Mouse (Mus musculus) activated CD4-positive, CD25-positive, alpha-beta regulatory T cell (primary cell): ENCODE data around the gene Wbp2. TPM values are rescaled to one million over a fixed set of nuclear protein-coding genes. Genes with fewer than 3 reads are reported as not detected.

Experiments
- polyA plus RNA-seq, 2 experiments: library from polyadenylated mRNA; unstranded; fragments of 100-300 nt; shearing (Covaris generic); gene quantifications; one replicate each; pipeline ENCODE4 v1.2.1; 2017

Wbp2 gene
- 100 to 1,000 TPM; 141 to 173 TPM for polyA plus RNA-seq

DNA sequence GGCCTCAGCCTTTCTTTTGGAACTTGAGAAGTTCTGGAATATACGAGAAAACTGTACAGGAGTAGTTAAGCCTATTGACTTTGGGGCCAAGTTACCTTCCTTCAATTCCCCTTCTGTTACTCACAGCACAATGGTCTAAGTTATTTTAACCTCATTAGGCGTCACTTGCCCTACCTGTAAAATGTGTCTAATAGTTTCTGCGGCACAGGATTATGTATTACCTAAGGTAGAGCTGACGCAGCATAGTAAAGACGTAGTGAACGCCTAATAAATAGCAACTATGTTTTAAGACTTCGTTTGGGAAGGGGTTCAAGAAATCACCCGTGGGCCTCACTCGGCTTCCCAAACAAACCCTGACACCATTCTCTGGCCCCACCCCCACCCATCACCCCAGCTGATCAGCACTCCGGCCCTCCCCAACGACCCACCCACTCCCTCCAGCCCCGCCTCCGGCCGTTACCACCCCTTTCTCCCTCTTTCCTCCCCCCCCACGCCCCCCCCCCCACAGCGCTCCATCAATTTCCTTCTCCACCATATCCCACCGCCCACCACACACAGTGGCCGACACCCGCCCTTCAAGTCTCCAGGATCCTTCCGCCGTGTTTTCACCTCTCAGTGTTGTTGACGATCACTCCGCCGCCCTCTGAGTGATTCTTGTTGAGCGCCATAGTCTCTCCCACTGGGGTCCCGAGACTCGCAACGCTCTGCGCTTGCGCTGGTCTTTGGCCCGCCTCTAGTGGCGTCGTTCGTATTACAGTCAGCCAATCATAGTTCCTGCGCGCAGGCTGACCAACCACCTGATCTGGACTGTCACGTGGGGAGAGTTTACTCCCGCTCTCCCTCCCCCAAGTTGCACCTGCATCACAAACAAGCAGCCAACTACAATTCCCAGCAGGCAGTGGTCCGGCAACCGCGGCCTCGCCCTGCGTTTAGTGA is at the start of gene Wbp2:
Wbp2 (minus strand) TSS at position 738 of the 936 bp plus-strand sequence.

DNA sequence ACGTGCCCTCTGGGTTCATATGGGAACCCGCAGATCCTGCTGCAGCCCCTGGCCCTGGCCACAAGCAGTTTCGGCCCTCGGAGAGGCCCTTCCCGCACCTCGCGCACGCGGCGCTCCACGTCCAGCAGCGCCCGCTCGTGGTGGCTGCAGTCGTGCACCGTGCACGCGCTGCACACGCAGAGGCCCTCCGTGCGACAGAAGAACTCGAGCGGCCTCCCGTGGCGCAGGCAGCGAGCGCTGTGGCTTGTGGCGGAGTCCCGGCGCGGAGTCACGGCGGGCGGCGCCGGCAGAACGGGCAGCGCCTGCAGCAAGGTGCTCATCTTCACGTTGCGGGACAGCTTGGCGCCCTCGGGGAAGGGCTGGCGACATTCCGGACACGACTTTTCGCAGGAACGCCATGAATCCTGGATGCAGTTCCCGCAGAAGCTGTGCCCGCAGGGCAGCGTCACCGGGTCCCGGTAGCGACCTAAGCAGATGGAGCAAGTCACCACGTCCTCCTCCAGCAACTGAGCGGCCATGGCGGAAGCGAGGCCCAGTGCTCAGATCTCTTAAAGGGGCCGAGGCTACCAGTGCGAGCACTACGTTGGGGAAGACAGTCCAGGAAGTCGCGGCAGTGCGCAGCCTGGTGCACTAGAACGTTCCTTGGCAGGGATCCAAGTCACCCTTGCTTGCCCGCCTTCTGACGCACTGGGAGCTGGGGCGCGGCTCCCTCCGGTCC is 43.9 kb upstream of the Wbp2 start, which contains the start of gene Trim65:
Trim65 (minus strand) TSS at position 641 of the 718 bp plus-strand sequence.

DNA sequence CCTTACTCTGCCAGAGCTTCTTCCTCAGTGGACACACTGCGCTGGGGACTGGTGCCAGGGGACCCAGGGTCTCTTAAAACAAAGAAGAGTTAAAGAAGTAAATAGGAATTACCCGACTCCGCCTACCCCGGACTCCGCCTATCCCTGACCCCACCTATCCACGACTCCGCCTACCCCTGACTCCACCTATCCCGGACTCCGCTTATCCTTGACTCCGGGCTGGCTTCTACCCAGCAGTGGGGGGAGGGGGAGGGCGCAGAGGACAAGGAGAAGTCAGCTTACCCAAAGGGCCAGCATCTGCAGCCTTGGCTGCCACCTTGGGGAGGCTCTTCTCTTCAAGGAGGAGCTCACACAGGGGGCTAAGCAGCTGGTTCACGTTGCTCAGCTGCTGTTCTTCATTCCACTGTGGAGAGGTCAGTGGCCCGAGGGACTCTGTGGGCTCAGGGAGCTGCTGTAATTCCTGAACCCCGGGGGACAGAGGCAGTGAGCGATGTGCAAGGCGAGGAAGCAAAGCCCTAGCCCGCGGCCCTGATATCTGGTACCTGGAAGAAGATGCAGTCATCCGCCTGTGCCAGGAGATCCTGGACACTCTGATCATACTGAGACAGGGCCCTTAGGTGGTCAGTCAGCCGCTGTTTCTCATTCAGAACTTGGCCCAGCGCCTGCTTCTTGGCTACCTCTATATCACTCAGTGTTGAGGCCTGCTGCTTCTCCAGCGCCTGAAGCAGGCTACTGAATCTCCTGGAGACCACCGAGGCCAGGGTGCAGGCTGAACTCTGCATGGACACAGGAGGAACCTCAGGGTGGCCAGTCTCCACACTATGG is 40.6 kb upstream of the Wbp2 start, which contains the start of gene Trim47:
Trim47 (minus strand) TSS at position 55 of the 825 bp plus-strand sequence.

DNA sequence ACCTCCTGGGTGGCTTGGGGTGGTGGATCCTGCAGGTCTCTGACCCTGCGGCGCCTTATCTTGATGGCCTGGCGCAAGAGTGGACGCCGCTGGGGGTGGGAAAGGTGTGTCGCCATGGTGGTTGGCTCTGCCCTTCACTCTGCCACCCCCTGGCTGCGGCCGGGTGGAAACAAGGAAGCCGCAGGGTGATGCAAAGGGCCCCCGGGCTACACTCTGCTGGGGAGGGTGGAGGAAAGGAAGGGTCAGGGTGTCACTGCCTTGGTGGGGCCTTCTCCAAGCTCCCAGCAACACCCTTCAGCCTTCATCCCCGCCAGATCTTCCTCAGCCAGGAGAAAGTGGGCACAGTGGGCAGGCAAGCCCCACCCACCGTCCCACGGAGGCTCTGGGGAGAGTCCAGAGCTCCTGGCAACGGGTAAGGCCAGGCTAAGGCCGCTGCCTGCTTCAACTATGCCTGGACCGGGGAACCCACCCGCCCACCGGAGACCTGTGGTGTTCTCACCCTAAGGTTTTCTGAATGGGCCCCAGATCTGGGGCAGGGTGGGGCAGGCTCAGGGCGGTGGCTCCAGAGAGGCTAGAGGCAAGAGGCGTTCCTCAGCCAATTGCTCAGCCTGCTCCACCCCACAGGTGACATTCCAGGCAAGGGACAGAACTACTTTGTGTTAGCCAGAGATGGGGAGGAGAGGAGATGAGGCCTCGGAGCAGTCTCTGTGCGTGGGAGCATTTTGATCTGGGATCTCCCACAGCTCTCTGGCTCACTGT is 9.2 kb downstream of the Wbp2 start, which contains the start of gene Unc13d:
Unc13d (minus strand) TSS at position 516 of the 759 bp plus-strand sequence.

DNA sequence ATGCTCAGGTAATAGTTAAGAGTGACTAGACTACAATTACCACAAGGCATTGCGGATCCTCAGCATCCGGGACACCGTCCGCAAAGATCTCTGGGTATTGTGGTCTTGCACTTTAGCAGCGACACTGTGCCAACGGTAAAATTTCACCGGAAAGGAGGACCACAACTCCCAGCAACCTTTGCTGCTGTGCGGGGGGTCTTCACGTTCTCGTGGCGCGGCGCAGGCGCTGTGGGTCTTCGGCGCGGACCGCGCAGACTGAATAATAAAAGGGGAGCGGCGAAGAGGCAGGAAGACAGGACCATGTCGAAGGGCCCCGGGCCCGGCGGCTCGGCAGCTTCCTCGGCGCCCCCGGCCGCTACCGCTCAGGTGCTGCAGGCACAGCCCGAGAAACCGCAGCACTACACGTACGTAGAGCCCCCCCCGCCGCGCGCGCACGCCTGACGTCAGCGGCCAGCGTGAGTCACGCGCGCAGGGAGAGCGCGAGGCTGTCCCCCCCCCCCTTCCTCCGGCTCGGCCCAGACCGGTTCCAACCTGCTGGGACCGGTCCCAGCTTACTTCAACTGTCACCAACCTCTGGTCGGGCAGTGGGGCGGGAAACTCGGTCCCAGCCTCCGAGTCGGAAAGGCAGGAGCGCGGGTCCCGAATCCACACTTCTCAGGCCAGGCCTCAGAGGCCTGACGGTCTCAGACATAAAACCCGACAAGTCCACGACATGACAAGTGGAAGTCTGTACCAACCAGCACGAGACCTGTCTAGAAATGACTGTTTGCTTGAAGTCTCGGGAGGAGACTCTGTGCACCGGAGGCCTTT is 56.5 kb downstream of the Wbp2 start, which contains the start of gene Unk:
Unk (plus strand) TSS at position 235 of the 810 bp plus-strand sequence.

Other genes with a start within 250 kb of the Wbp2 start
- gene Myo15b, start 228.6 kb downstream of the Wbp2 start, polyA plus RNA-seq = under 1 TPM in 1 of 2 experiments, not detected in 1; 0.21 TPM
- under 1 TPM in 1 of 2 experiments, not detected in 1; 0.16 TPM for gene Smim5, start 187.0 kb downstream of the Wbp2 start, polyA plus RNA-seq
- 1 to 10 TPM; 1.1 to 1.3 TPM for gene Smim6, start 175.0 kb downstream of the Wbp2 start, polyA plus RNA-seq
- gene Sap30bp, start 153.7 kb downstream of the Wbp2 start, polyA plus RNA-seq = 10 to 100 TPM; 28.7 to 33.7 TPM
- 10 to 100 TPM; 11.2 to 20.0 TPM for gene Recql5, start 153.5 kb downstream of the Wbp2 start, polyA plus RNA-seq
- under 1 TPM; 0.10 to 0.16 TPM for gene Itgb4, start 112.3 kb downstream of the Wbp2 start, polyA plus RNA-seq
- 10 to 100 TPM; 30.5 to 58.2 TPM for gene Galk1, start 74.3 kb downstream of the Wbp2 start, polyA plus RNA-seq
- 1,000 to 10,000 TPM; 1,433 to 1,590 TPM for gene H3f3b, start 59.0 kb downstream of the Wbp2 start, polyA plus RNA-seq
- gene Unk, start 56.7 kb downstream of the Wbp2 start, polyA plus RNA-seq = 10 to 100 TPM; 23.8 to 28.6 TPM
- 100 to 1,000 TPM in 1 of 2 experiments, 10 to 100 TPM in 1; 95.7 to 157 TPM for gene Unc13d, start 9.0 kb downstream of the Wbp2 start, polyA plus RNA-seq
- gene Trim47, start 40.2 kb upstream of the Wbp2 start, polyA plus RNA-seq = 1 to 10 TPM in 1 of 2 experiments, under 1 TPM in 1; 0.42 to 1.0 TPM
- 10 to 100 TPM in 1 of 2 experiments, 1 to 10 TPM in 1; 7.6 to 11.0 TPM for gene Trim65, start 44.1 kb upstream of the Wbp2 start, polyA plus RNA-seq
- gene Mrpl38, start 51.9 kb upstream of the Wbp2 start, polyA plus RNA-seq = 10 to 100 TPM; 27.1 to 45.9 TPM
- gene Fbf1, start 81.2 kb upstream of the Wbp2 start, polyA plus RNA-seq = 1 to 10 TPM; 4.9 to 6.5 TPM
- gene Ten1, start 111.9 kb upstream of the Wbp2 start, polyA plus RNA-seq = 100 to 1,000 TPM in 1 of 2 experiments, 10 to 100 TPM in 1; 78.5 to 101 TPM
- gene Acox1, start 112.0 kb upstream of the Wbp2 start, polyA plus RNA-seq = 10 to 100 TPM; 16.2 to 18.9 TPM
- under 1 TPM; 0.14 to 0.29 TPM for gene Evpl, start 151.1 kb upstream of the Wbp2 start, polyA plus RNA-seq
- 10 to 100 TPM; 55.6 to 64.4 TPM for gene Srp68, start 187.2 kb upstream of the Wbp2 start, polyA plus RNA-seq
- gene Galr2, start 193.9 kb upstream of the Wbp2 start, polyA plus RNA-seq = under 1 TPM in 1 of 2 experiments, not detected in 1; 0.17 TPM
- 10 to 100 TPM; 64.5 to 88.0 TPM for gene Exoc7, start 220.2 kb upstream of the Wbp2 start, polyA plus RNA-seq
- gene Foxj1, start 248.4 kb upstream of the Wbp2 start, polyA plus RNA-seq = not detected